Mouse (Mus musculus): ENCODE data around the gene Upb1.

GRCm38 (mm10) chr10:75450331-75450730 lies 49.4 kb downstream of the Upb1 start:
- TF ChIP-seq CTCF (conservative IDR thresholded peaks at IDR 0.05; ENCODE audit: insufficient read depth, insufficient read length, low read depth, low read length): no peak
- TF ChIP-seq POLR2A (IDR thresholded peaks at IDR 0.05; ENCODE audit: low read depth, low read length): no peak

Measured in kidney, adult 2 months (tissue).